Mouse (Mus musculus) midbrain, embryonic 13.5 days (tissue): ENCODE measurements around the gene Cluh. TPM values are rescaled to one million over a fixed set of nuclear protein-coding genes. Genes with fewer than 3 reads are reported as not detected.

Experiments used
- ATAC-seq: fragments of 200-750 bp; cut with Nextera tagmentation; 2 replicates; pipeline ENCODE4 v1.8.0; 2017; ENCODE audit warnings: mild to moderate bottlenecking, moderate TSS enrichment, moderate library complexity
- H3K27ac ChIP-seq: fragments of 300-500 bp; sonication (generic); 2 replicates; pipeline ENCODE4 v1.5.1; 2015; ENCODE audit warnings: inconsistent platforms, mild to moderate bottlenecking, moderate library complexity
- H3K27me3 ChIP-seq: fragments of 300-500 bp; sonication (generic); 2 replicates; pipeline ENCODE4 v1.6.1; 2015; ENCODE audit warnings: mild to moderate bottlenecking, inconsistent platforms
- H3K36me3 ChIP-seq: fragments of 300-500 bp; sonication (generic); 2 replicates; pipeline ENCODE4 v1.6.1; 2015; ENCODE audit warnings: mild to moderate bottlenecking, inconsistent platforms
- H3K4me1 ChIP-seq: fragments of 300-500 bp; sonication (generic); replicated peaks from 2 replicates; pipeline ENCODE4 v1.6.1; 2015; ENCODE audit warnings: inconsistent platforms
- H3K4me2 ChIP-seq: fragments of 300-500 bp; sonication (generic); replicated peaks from 2 replicates; pipeline ENCODE4 v1.6.1; 2015; ENCODE audit warnings: moderate library complexity, mild to moderate bottlenecking, inconsistent platforms
- H3K4me3 ChIP-seq: fragments of 300-500 bp; sonication (generic); replicated peaks from 2 replicates; pipeline ENCODE4 v1.5.1; 2015; ENCODE audit warnings: mild to moderate bottlenecking, inconsistent platforms
- H3K9ac ChIP-seq: fragments of 300-500 bp; sonication (generic); replicated peaks from 2 replicates; pipeline ENCODE4 v1.6.1; 2015; ENCODE audit warnings: mild to moderate bottlenecking, inconsistent platforms
- H3K9me3 ChIP-seq: fragments of 300-500 bp; sonication (generic); 2 replicates; pipeline ENCODE4 v1.6.1; 2016; ENCODE audit warnings: mild to moderate bottlenecking, inconsistent platforms
- WGBS: fragments of 180-500 bp; shearing (Covaris S2); methylation state at CpG from one replicate; pipeline ENCODE4 v1.1.7; 2015; 5-methylcytosine and 5-hydroxymethylcytosine counted together
- polyA plus RNA-seq: library from polyadenylated mRNA; unstranded; fragments of >200 nt; fragmentation: Nextera tagmentation; extraction: Ambion mirVana; gene quantifications from 2 replicates; pipeline ENCODE4 v1.2.1, GENCODE M21; 2015

Cluh gene
- 12.7 and 14.2 TPM in 2 replicates for polyA plus RNA-seq

DNA sequence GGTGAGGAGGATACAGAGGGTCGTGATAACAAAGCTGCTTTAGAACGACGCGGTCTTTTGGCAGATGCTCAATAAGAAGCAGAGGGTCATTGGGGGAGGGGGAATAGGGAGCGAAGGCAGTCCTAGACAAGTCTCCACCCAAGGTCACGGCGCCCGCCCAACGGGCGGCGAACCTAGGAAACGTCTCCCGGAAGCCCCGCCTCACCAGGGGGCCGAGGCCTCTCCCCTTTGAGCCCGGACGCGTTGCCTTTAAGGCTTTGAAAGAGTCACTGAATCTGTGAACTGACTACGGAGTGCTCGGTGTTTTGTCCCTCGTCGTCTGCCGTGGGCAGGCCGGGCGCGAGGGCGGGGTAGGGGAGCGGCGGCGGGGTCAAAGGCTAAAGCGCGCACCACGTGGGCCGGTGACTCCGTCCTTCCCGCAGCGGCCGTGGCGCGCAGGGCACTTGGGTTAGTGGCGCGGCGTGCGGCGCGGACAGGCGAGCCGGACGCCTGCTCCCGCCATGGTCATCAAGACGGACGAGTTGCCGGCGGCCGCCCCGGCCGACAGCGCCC is at the start of gene Cluh:
Gene Cluh (plus strand): TSS at position 401 of the 552 bp plus-strand sequence.
- H3K36me3 ChIP-seq = no peaks in the 10 kb centered on the region
- peak within 1 kb of the TSS; percentile 95 for H3K4me2 ChIP-seq
- H3K9me3 ChIP-seq = no peaks in the 10 kb centered on the region
- H3K4me1 ChIP-seq = peaks cover 49% of the 10 kb centered on the region
- peak within 1 kb of the TSS; percentile 84 for H3K9ac ChIP-seq
- peak; percentile 93 for ATAC-seq
- peak within 1 kb of the TSS; percentile 82 for H3K4me3 ChIP-seq
- H3K27ac ChIP-seq = peak within 1 kb of the TSS; percentile 59
- WGBS = under 1% methylated on average over 57 of the region's 58 CpGs
- H3K27me3 ChIP-seq = no peaks in the 10 kb centered on the region

DNA sequence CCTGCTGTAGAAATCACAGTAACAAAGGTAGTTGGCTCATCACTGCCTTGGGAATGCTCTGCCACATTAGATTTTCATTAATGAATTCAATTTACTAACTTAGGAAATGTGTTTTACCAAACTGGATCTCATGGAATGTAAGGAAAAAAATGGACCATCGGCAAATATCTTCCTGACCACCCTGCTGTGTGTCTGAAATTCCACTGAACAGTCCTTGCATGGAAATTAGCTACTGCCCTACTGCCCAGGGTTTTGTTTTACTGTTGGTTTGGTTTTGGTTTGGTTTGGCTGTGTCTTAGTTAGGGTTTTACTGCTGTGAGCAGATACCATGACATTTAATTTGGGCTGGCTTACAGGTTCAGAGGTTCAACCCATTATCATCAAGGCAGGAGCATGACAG is 47.0 kb upstream of the Cluh start:
- H3K36me3 ChIP-seq = no peaks in the 10 kb centered on the region
- H3K27me3 ChIP-seq = no peaks in the 10 kb centered on the region
- no peak for ATAC-seq
- no peak overlapping the region for H3K4me2 ChIP-seq
- H3K27ac ChIP-seq = no peak overlapping the region
- no peaks in the 10 kb centered on the region for H3K9me3 ChIP-seq
- no peaks in the 10 kb centered on the region for H3K4me1 ChIP-seq
- H3K4me3 ChIP-seq = no peak overlapping the region
- H3K9ac ChIP-seq = no peak overlapping the region
- WGBS = 84% methylated on average over 1 of the region's 1 CpGs

DNA sequence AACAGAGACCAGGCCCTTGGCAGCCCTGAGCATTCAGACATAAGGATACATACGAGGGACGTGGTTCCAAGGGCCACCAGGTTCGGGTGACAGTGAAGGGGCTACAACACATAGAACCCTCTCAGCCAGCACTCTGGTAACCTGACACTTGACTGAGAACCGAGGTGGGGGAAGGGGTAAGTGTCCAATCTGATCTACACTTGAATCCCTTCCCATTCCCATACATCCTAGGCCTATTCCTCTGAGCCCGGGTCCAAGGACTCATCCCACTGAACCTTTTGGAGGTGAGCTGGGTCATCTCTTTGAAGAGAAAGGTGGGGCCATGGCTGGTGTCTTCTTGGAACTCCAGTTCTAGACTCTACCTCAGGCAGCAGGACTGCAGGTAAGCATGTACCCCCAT is 39.2 kb upstream of the Cluh start:
- Histone ChIP-seq H3K4me3 (peak overlapping the region; percentile 46; the same call in 1 of the 2 replicates), H3K9ac (no peak overlapping the region), H3K36me3 (no peaks in the 10 kb centered on the region), H3K27ac (no peak overlapping the region), H3K27me3 (peaks cover 54% of the 10 kb centered on the region), H3K4me2 (peak overlapping the region; percentile 85), H3K9me3 (no peaks in the 10 kb centered on the region), H3K4me1 (peaks cover 9% of the 10 kb centered on the region)
- no peak for ATAC-seq
- WGBS = 20% methylated on average over 5 of the region's 5 CpGs

DNA sequence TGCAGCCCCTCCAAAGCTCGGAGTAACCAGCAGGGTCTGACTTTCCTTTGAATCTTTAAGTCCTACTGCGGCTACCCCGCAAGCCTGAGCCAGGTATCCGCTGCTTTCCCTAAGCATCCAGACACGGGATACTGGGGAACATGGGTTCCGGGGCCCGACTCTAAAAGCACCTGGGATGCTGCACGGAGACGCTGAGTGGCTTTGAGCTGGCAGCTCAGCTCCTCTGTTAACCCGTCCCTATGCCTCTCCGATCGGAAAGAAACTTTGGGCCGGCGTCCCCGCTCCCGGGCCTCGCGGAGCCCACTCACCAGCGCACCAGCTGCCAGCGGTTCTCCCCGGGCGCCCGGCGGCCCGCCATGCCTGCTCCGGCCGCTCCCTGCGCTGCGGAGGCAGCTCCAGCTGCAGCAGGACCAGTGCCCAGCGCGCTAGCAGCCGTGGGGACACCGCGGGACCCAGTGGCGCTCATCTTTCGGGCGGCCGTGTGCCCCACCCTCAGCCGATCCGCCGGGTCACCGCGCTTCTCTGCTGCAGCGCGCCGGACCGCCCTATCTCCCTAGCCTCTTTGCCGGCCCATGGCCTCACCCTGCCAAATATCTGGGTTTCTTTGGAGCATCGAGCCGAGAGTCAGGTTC is 38.6 kb upstream of the Cluh start, which contains the start of gene Rap1gap2:
Gene Rap1gap2 (minus strand): TSS at position 371 of the 632 bp plus-strand sequence.
- H3K4me3 ChIP-seq = peak within 1 kb of the TSS; percentile 46
- peaks cover 54% of the 10 kb centered on the region for H3K27me3 ChIP-seq
- peaks cover 9% of the 10 kb centered on the region for H3K4me1 ChIP-seq
- H3K9me3 ChIP-seq = no peaks in the 10 kb centered on the region
- no peaks in the 10 kb centered on the region for H3K36me3 ChIP-seq
- H3K9ac ChIP-seq = peak within 1 kb of the TSS; percentile 63
- peak; percentile 60; the same call in 1 of the 2 replicates for ATAC-seq
- H3K27ac ChIP-seq = no peak within 1 kb of the TSS
- WGBS = under 1% methylated on average over 50 of the region's 50 CpGs
- peak within 1 kb of the TSS; percentile 85 for H3K4me2 ChIP-seq

- no peak for ATAC-seq
- H3K36me3 ChIP-seq = no peaks in the 10 kb centered on the region
- H3K27ac ChIP-seq = no peak overlapping the region
- H3K4me3 ChIP-seq = no peak overlapping the region
- peaks cover 9% of the 10 kb centered on the region for H3K4me1 ChIP-seq
- H3K9me3 ChIP-seq = no peaks in the 10 kb centered on the region
- H3K27me3 ChIP-seq = peaks cover 60% of the 10 kb centered on the region
- H3K9ac ChIP-seq = no peak overlapping the region
- 24% methylated on average over 7 of the region's 7 CpGs for WGBS
- peak overlapping the region; percentile 85 for H3K4me2 ChIP-seq
These were observed 37.9 kb upstream of the Cluh start for GRCm38 (mm10) chr11:74611437-74611836.

GRCm38 (mm10) chr11:74613428-74613827 is 35.9 kb upstream of the Cluh start:
- Histone ChIP-seq H3K4me2 (no peak overlapping the region), H3K4me1 (peaks cover 9% of the 10 kb centered on the region), H3K27me3 (peaks cover 65% of the 10 kb centered on the region), H3K27ac (no peak overlapping the region), H3K36me3 (no peaks in the 10 kb centered on the region), H3K4me3 (no peak overlapping the region), H3K9me3 (no peaks in the 10 kb centered on the region), H3K9ac (no peak overlapping the region)
- ATAC-seq = no peak
- WGBS = 69% methylated on average over 4 of the region's 4 CpGs

- no peak overlapping the region for H3K9ac ChIP-seq
- H3K27me3 ChIP-seq = peaks cover 53% of the 10 kb centered on the region
- peaks cover 15% of the 10 kb centered on the region for H3K4me1 ChIP-seq
- H3K4me3 ChIP-seq = no peak overlapping the region
- H3K4me2 ChIP-seq = no peak overlapping the region
- H3K36me3 ChIP-seq = no peaks in the 10 kb centered on the region
- H3K9me3 ChIP-seq = no peaks in the 10 kb centered on the region
- 60% methylated on average over 5 of the region's 5 CpGs for WGBS
- H3K27ac ChIP-seq = no peak overlapping the region
- no peak for ATAC-seq
These were observed 33.7 kb upstream of the Cluh start for GRCm38 (mm10) chr11:74615571-74615970.

GRCm38 (mm10) chr11:74619201-74619955 is 29.9 kb upstream of the Cluh start, which contains the start of gene Ccdc92b:
TSS of gene Ccdc92b (plus strand) at chr11:74619605.
- peak; percentile 87 for ATAC-seq
- Histone ChIP-seq H3K27ac (no peak within 1 kb of the TSS), H3K9ac (peak within 1 kb of the TSS; percentile 80), H3K4me2 (peak within 1 kb of the TSS; percentile 79), H3K4me3 (peak within 1 kb of the TSS; percentile 71), H3K36me3 (no peaks in the 10 kb centered on the region), H3K9me3 (no peaks in the 10 kb centered on the region), H3K4me1 (peaks cover 10% of the 10 kb centered on the region), H3K27me3 (peaks cover 34% of the 10 kb centered on the region)
- WGBS = under 1% methylated on average over 56 of the region's 63 CpGs

GRCm38 (mm10) chr11:74619956-74620300 is 29.4 kb upstream of the Cluh start:
- Histone ChIP-seq H3K9me3 (no peaks in the 10 kb centered on the region), H3K36me3 (no peaks in the 10 kb centered on the region), H3K4me2 (peak overlapping the region; percentile 79), H3K9ac (peak overlapping the region; percentile 80), H3K27ac (no peak overlapping the region), H3K27me3 (peaks cover 32% of the 10 kb centered on the region), H3K4me3 (peak overlapping the region; percentile 71), H3K4me1 (peaks cover 10% of the 10 kb centered on the region)
- WGBS = 2% methylated on average over 16 of the region's 16 CpGs
- no peak for ATAC-seq

DNA sequence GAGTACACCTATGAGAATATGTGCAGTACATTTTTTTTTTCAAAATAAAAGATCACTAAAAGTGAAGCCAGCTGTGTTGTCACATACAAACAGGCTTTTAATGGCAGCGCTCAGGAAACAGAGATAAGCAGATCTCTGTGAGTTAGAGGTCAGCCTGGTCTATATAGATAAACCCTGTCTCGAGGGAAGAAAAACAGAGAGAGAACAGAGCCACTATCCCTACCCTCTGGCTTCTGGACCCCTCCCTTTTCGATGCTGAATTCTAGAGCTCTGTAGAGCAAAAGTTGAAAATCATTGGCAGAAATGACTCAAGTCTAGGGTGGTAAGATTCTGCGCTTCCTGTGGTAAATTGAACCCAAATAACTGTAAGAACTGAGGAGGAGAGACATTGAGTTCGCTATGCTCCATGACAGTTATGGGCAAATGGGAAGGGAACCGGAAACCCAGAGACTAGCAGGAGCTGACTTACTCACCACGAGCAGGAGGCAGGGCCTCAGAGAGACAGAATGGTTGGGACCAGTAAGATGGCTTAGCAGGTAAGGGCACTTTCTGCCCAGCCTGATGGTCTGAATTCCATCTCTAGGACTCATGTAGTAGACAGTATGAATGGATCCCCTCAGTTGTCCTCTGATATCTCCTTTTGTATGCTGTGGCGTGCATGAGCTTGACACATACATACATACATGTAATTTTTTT is 27.2 kb upstream of the Cluh start:
- Histone ChIP-seq H3K4me2 (no peak overlapping the region), H3K27me3 (peaks cover 23% of the 10 kb centered on the region), H3K9ac (no peak overlapping the region), H3K36me3 (no peaks in the 10 kb centered on the region), H3K4me1 (peaks cover 10% of the 10 kb centered on the region), H3K27ac (no peak overlapping the region), H3K9me3 (no peaks in the 10 kb centered on the region), H3K4me3 (no peak overlapping the region)
- no peak for ATAC-seq
- whole genome bisulfite sequencing = 80% methylated on average over 8 of the region's 8 CpGs

DNA sequence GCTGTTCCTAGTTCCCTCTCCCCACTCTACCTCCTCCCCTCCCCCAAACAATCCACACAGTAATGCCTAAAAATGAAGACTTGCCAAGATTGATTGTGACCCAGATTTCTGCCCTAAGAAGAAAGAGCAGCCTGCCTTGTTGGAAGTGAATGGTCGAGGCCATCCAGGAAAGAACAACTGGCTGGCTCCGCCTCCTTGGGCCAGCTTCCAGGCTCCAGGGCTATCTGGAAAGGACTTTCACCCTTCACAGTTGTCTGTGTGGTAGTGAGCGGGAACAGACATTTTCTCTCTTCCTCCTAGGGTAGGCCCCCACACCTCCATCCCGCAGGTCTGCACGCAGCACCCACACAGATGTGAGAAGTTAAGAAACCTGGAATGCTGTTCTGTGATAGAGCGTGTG is 25.6 kb upstream of the Cluh start:
- WGBS = 82% methylated on average over 6 of the region's 6 CpGs
- Histone ChIP-seq H3K27me3 (peaks cover 17% of the 10 kb centered on the region), H3K9me3 (no peaks in the 10 kb centered on the region), H3K4me2 (no peak overlapping the region), H3K36me3 (no peaks in the 10 kb centered on the region), H3K9ac (no peak overlapping the region), H3K27ac (no peak overlapping the region), H3K4me1 (peaks cover 10% of the 10 kb centered on the region), H3K4me3 (no peak overlapping the region)
- ATAC-seq = no peak

DNA sequence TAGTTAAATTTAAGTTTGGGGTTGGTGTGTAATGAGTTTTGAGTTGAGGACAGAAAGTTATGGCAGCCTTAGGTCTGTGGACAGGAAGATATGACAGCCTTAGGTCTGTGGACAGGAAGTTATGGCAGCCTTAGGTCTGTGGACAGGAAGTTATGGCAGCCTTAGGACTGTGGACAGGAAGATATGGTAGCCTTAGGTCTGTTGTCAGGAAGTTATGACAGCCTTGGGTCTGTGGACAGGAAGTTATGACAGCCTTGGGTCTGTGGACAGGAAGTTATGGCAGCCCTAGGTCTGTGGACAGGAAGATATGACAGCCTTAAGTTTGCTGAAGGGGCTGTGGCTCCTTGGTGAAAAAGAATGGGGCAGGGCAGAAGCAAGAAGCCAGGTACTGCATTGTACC is 24.0 kb upstream of the Cluh start:
- Histone ChIP-seq H3K27me3 (peaks cover 12% of the 10 kb centered on the region), H3K4me3 (no peak overlapping the region), H3K9me3 (no peaks in the 10 kb centered on the region), H3K4me1 (peaks cover 7% of the 10 kb centered on the region; the same call in 1 of the 2 replicates), H3K9ac (no peak overlapping the region), H3K27ac (no peak overlapping the region), H3K4me2 (no peak overlapping the region), H3K36me3 (no peaks in the 10 kb centered on the region)
- no peak for ATAC-seq
